In genomic region chr3:108574018-108574417, GRCm38 (mm10) we compare ENCODE assay signal across 28 mouse cellular contexts. TPM values are rescaled to one million over a fixed set of nuclear protein-coding genes. Genes with fewer than 3 reads are reported as not detected.
DNase-seq lines count a peak whose midpoint lies in the region; ATAC-seq and TF ChIP-seq lines count a peak whose summit lies in the region.
"Had no signal": no experiment of that assay in that cellular context is flagged by ENCODE, and none has a peak within 500 bp of the region (broad histone marks: within the 10 kb centered on the region; RNA-seq: fewer than 3 reads in every experiment).

No protein-coding gene starts in this region.

- no peak for ATAC-seq in liver, embryonic 12.5 days
- no peak for ATAC-seq in liver, embryonic 11.5 days (replicated peaks; ENCODE audit: low FRiP score)
- peak; percentile 30; the same call in 1 of the 2 replicates for ATAC-seq in megakaryocyte progenitor cell, adult 5-6 weeks (replicated peaks; ENCODE audit: poor library complexity)
- ATAC-seq: inflammation-experienced regulatory T-cells, adult 6 months had no signal

- no peak overlapping the region; the same call in 1 of the 2 replicates for H3K9ac ChIP-seq in liver, embryonic 12.5 days
- no peak overlapping the region for H3K9ac ChIP-seq in liver, embryonic 11.5 days (ENCODE audit: low read depth, low read length)
- H3K9ac ChIP-seq: forebrain, embryonic 12.5 days; hindbrain, embryonic 12.5 days; limb, embryonic 15.5 days had no signal

- TF ChIP-seq CTCF in testis, adult 2 months (IDR thresholded peaks at IDR 0.05; ENCODE audit: control insufficient read depth, insufficient read depth, insufficient replicate concordance, low read depth, low read length) = no peak

- no peak for DNase-seq in liver, embryonic 11.5 days (ENCODE audit: low spot score)
- no peak for DNase-seq in testis, postnatal 10 days (ENCODE audit: low spot score)
- no peak for DNase-seq in urinary bladder, postnatal 25 days (ENCODE audit: low spot score)
- no peak for DNase-seq in kidney, adult 18-20 months
- DNase-seq: adrenal gland, postnatal 14 days; cerebellum, adult 2 months; gastrocnemius, postnatal 36 days; kidney, adult 2 months; kidney, postnatal 14 days; left cerebral cortex, postnatal 4 days; right cerebral cortex, postnatal 4 days had no signal

- no peaks in the 10 kb centered on the region for H3K9me3 ChIP-seq in liver, embryonic 12.5 days (replicated peaks)
- H3K9me3 ChIP-seq in liver, embryonic 11.5 days (ENCODE audit: control insufficient read depth, low read length) = no peaks in the 10 kb centered on the region
- H3K9me3 ChIP-seq: forebrain, embryonic 12.5 days; hindbrain, embryonic 12.5 days; limb, embryonic 15.5 days had no signal

- 0 out of 2 replicates have a peak overlapping the region, but pooled peaks have one; percentile 85 for H3K4me2 ChIP-seq in liver, embryonic 12.5 days
- no peak overlapping the region for H3K4me2 ChIP-seq in liver, embryonic 11.5 days
- H3K4me2 ChIP-seq: forebrain, embryonic 12.5 days; limb, embryonic 15.5 days had no signal

- H3K36me3 ChIP-seq in liver, embryonic 12.5 days = peaks cover 16% of the 10 kb centered on the region
- 0 out of 2 replicates have a peak, but pooled peaks cover 2% of the 10 kb centered on the region for H3K36me3 ChIP-seq in liver, embryonic 11.5 days (ENCODE audit: control insufficient read depth, insufficient read depth, low read length)
- no peaks in the 10 kb centered on the region for H3K36me3 ChIP-seq in testis, adult 2 months (ENCODE audit: control insufficient read depth, insufficient read depth, low read length)

- WGBS in liver, embryonic 12.5 days (ENCODE audit: insufficient replicate concordance) = 65% methylated on average over 5 of the region's 5 CpGs
- 68% methylated on average over 5 of the region's 5 CpGs for WGBS in liver, embryonic 11.5 days

- H3K27me3 ChIP-seq in liver, embryonic 12.5 days (replicated peaks) = 0 out of 2 replicates have a peak, but pooled peaks cover 2% of the 10 kb centered on the region
- H3K27me3 ChIP-seq in liver, embryonic 11.5 days (replicated peaks; ENCODE audit: control insufficient read depth, insufficient read depth, low read length) = no peaks in the 10 kb centered on the region
- no peaks in the 10 kb centered on the region for H3K27me3 ChIP-seq in testis, adult 2 months (ENCODE audit: control insufficient read depth, insufficient read depth, low read length)
- H3K27me3 ChIP-seq: forebrain, embryonic 12.5 days; hindbrain, embryonic 12.5 days; limb, embryonic 15.5 days had no signal

- H3K4me1 ChIP-seq in liver, embryonic 12.5 days = peaks cover 34% of the 10 kb centered on the region
- H3K4me1 ChIP-seq in liver, embryonic 11.5 days (replicated peaks; ENCODE audit: control insufficient read depth, insufficient read depth, low read length) = peaks cover 5% of the 10 kb centered on the region
- H3K4me1 ChIP-seq in testis, adult 2 months (ENCODE audit: control insufficient read depth, insufficient read depth, low read length) = peaks cover 3% of the 10 kb centered on the region

- no peak overlapping the region for H3K27ac ChIP-seq in liver, embryonic 12.5 days
- H3K27ac ChIP-seq in liver, embryonic 11.5 days (ENCODE audit: low read depth, low read length) = no peak overlapping the region
- no peak overlapping the region for H3K27ac ChIP-seq in testis, adult 2 months (ENCODE audit: control insufficient read depth, insufficient read depth, low read depth, low read length)
- H3K27ac ChIP-seq: forebrain, embryonic 12.5 days; hindbrain, embryonic 12.5 days; limb, embryonic 15.5 days; macrophage had no signal

- TF ChIP-seq POLR2A in testis, adult 2 months (IDR thresholded peaks at IDR 0.05; ENCODE audit: control insufficient read depth, low read depth, low read length) = no peak

- H3K4me3 ChIP-seq in liver, embryonic 12.5 days = no peak overlapping the region
- H3K4me3 ChIP-seq in liver, embryonic 11.5 days (ENCODE audit: low read depth, low read length) = no peak overlapping the region
- peak overlapping the region; percentile 83; the same call in 1 of the 2 replicates for H3K4me3 ChIP-seq in testis, adult 2 months (ENCODE audit: control insufficient read depth, low read depth, low read length)
- H3K4me3 ChIP-seq: forebrain, embryonic 12.5 days; hindbrain, embryonic 12.5 days; limb, embryonic 15.5 days had no signal

RNA-seq across cellular contexts. Expression of gene Taf13, which starts 2.5 kb away (rescaled TPM):
- polyA plus RNA-seq in liver, embryonic 12.5 days (2016; fragmentation: Nextera tagmentation; extraction: Ambion mirVana) = 13.4 and 16.4 TPM in 2 replicates
- 21.7 and 23.2 TPM in 2 replicates for polyA plus RNA-seq in liver, embryonic 11.5 days (2014; fragmentation: Nextera tagmentation; extraction: Ambion mirVana)
- 7.3 and 12.1 TPM in 2 replicates for polyA plus RNA-seq in testis, adult 2 months (2012; rRNA removed)
- total RNA-seq in megakaryocyte progenitor cell, adult 5-6 weeks (2015) = 12.9 and 15.6 TPM in 2 replicates
- total RNA-seq in megakaryocyte progenitor cell, adult 5-6 weeks (2017) = 13.2 and 15.9 TPM in 2 replicates

RNA-seq across cellular contexts. Expression of gene Tmem167b, which starts 11.8 kb away (rescaled TPM):
- 17.8 and 19.8 TPM in 2 replicates for polyA plus RNA-seq in liver, embryonic 12.5 days (2016; fragmentation: Nextera tagmentation; extraction: Ambion mirVana)
- 23.0 and 27.7 TPM in 2 replicates for polyA plus RNA-seq in liver, embryonic 11.5 days (2014; fragmentation: Nextera tagmentation; extraction: Ambion mirVana)
- 3.2 and 4.0 TPM in 2 replicates for polyA plus RNA-seq in testis, adult 2 months (2012; rRNA removed)
- 15.2 and 16.4 TPM in 2 replicates for total RNA-seq in megakaryocyte progenitor cell, adult 5-6 weeks (2015)
- total RNA-seq in megakaryocyte progenitor cell, adult 5-6 weeks (2017) = 35.2 and 38.2 TPM in 2 replicates

RNA-seq across cellular contexts. Expression of gene Wdr47, which starts 17.1 kb away (rescaled TPM):
- 3.0 and 3.5 TPM in 2 replicates for polyA plus RNA-seq in liver, embryonic 12.5 days (2016; fragmentation: Nextera tagmentation; extraction: Ambion mirVana)
- polyA plus RNA-seq in liver, embryonic 11.5 days (2014; fragmentation: Nextera tagmentation; extraction: Ambion mirVana) = 3.8 and 4.5 TPM in 2 replicates
- 11.2 and 14.3 TPM in 2 replicates for polyA plus RNA-seq in testis, adult 2 months (2012; rRNA removed)
- 1.6 and 2.4 TPM in 2 replicates for total RNA-seq in megakaryocyte progenitor cell, adult 5-6 weeks (2015)
- total RNA-seq in megakaryocyte progenitor cell, adult 5-6 weeks (2017) = 4.1 and 8.9 TPM in 2 replicates

RNA-seq across cellular contexts. Expression of gene 5330417C22Rik, which starts 37.7 kb away (rescaled TPM):
- polyA plus RNA-seq in liver, embryonic 12.5 days (2016; fragmentation: Nextera tagmentation; extraction: Ambion mirVana) = 0.08 and 0.13 TPM in 2 replicates
- 0.10 and 0.23 TPM in 2 replicates for polyA plus RNA-seq in liver, embryonic 11.5 days (2014; fragmentation: Nextera tagmentation; extraction: Ambion mirVana)
- polyA plus RNA-seq in testis, adult 2 months (2012; rRNA removed) = 144 and 149 TPM in 2 replicates
- total RNA-seq in megakaryocyte progenitor cell, adult 5-6 weeks (2015) = 0.20 and 0.27 TPM in 2 replicates
- 0.20 and 0.25 TPM in 2 replicates for total RNA-seq in megakaryocyte progenitor cell, adult 5-6 weeks (2017)
- total RNA-seq: gastrocnemius, adult 18-20 months had no signal
- polyA plus RNA-seq: macrophage had no signal

RNA-seq across cellular contexts. Expression of gene 1700013F07Rik, which starts 40.1 kb away (rescaled TPM):
- not detected in 2 replicates for polyA plus RNA-seq in liver, embryonic 12.5 days (2016; fragmentation: Nextera tagmentation; extraction: Ambion mirVana)
- polyA plus RNA-seq in liver, embryonic 11.5 days (2014; fragmentation: Nextera tagmentation; extraction: Ambion mirVana) = not detected in 2 replicates
- 680 and 743 TPM in 2 replicates for polyA plus RNA-seq in testis, adult 2 months (2012; rRNA removed)
- total RNA-seq in megakaryocyte progenitor cell, adult 5-6 weeks (2015) = not detected in 2 replicates
- total RNA-seq in megakaryocyte progenitor cell, adult 5-6 weeks (2017) = not detected in 2 replicates
- total RNA-seq: adrenal gland, postnatal 14 days; gastrocnemius, adult 18-20 months; gastrocnemius, postnatal 36 days; heart, adult 8-10 months; heart, postnatal 25 days; monocyte, adult 5-6 weeks had no signal
- polyA plus RNA-seq: C2C12; heart, embryonic 14.5 days; inflammation-experienced regulatory T-cells, adult 6 months; limb, embryonic 15.5 days; liver, embryonic 16.5 days; macrophage; neural tube, embryonic 11.5 days; stomach, embryonic 16.5 days had no signal
